ENCODE assay signal across 8 mouse cellular contexts in genomic region chr7:134348825-134349224, GRCm38 (mm10). TPM values are rescaled to one million over a fixed set of nuclear protein-coding genes. Genes with fewer than 3 reads are reported as not detected.
DNase-seq lines count a peak whose midpoint lies in the region; ATAC-seq and TF ChIP-seq lines count a peak whose summit lies in the region.

No protein-coding gene starts in this region.

- TF ChIP-seq CTCF in brain, embryonic 14.5 days (IDR thresholded peaks at IDR 0.05; ENCODE audit: borderline replicate concordance, extremely low read depth, insufficient read depth, insufficient read length) = peak; percentile 74; the same call in 1 of the 2 replicates

- no peak overlapping the region for H3K4me3 ChIP-seq in forebrain, embryonic 14.5 days (ENCODE audit: low read depth, low read length)
- no peak overlapping the region for H3K4me3 ChIP-seq in stomach, embryonic 16.5 days (replicated peaks; ENCODE audit: low read length)

- no peaks in the 10 kb centered on the region for H3K36me3 ChIP-seq in forebrain, embryonic 14.5 days (ENCODE audit: control insufficient read depth, insufficient read depth, low read length)
- H3K36me3 ChIP-seq in stomach, embryonic 16.5 days (ENCODE audit: control insufficient read depth, insufficient read depth, low read length) = no peaks in the 10 kb centered on the region

- no peak overlapping the region for H3K9ac ChIP-seq in forebrain, embryonic 14.5 days (ENCODE audit: low read length)
- H3K9ac ChIP-seq in stomach, embryonic 16.5 days (ENCODE audit: low read length) = no peak overlapping the region

- 40% methylated on average over 6 of the region's 6 CpGs for WGBS in forebrain, embryonic 14.5 days
- WGBS in stomach, embryonic 16.5 days = 33% methylated on average over 6 of the region's 6 CpGs

- no peak overlapping the region for H3K27ac ChIP-seq in forebrain, embryonic 14.5 days (ENCODE audit: low read depth, low read length)
- no peak overlapping the region for H3K27ac ChIP-seq in stomach, embryonic 16.5 days (ENCODE audit: low read length)

- no peak for TF ChIP-seq POLR2A in brain, embryonic 14.5 days (IDR thresholded peaks at IDR 0.05; ENCODE audit: borderline replicate concordance, extremely low read depth, insufficient read depth, insufficient read length, poor library complexity, severe bottlenecking)

- no peaks in the 10 kb centered on the region for H3K4me1 ChIP-seq in forebrain, embryonic 14.5 days (ENCODE audit: control insufficient read depth, insufficient read depth, low read length)
- H3K4me1 ChIP-seq in stomach, embryonic 16.5 days (ENCODE audit: control insufficient read depth, insufficient read depth, low read length) = no peaks in the 10 kb centered on the region

- DNase-seq in R1 (ENCODE audit: low read depth, low spot score) = peak; percentile 49
- peak; percentile 57 for DNase-seq in brain, embryonic 14.5 days (ENCODE audit: low read depth)
- DNase-seq in forebrain, embryonic 14.5 days (ENCODE audit: low spot score) = peak; percentile 69
- peak; percentile 38 to 68 for DNase-seq in layer of hippocampus, postnatal 25 days (ENCODE audit: extremely low spot score in 1 of 2, low spot score in 1 of 2)
- peak; percentile 83 for DNase-seq in lung, postnatal 36 days

- H3K27me3 ChIP-seq in forebrain, embryonic 14.5 days (replicated peaks; ENCODE audit: control insufficient read depth, insufficient read depth, low read length) = no peaks in the 10 kb centered on the region
- 0 out of 2 replicates have a peak, but pooled peaks cover 4% of the 10 kb centered on the region for H3K27me3 ChIP-seq in stomach, embryonic 16.5 days (ENCODE audit: control insufficient read depth, insufficient read depth, low read length)

- ATAC-seq in forebrain, embryonic 14.5 days = peak; percentile 42; the same call in 1 of the 2 replicates
- peak; percentile 72 to 83 for ATAC-seq in hematopoietic stem cell, adult 5-6 weeks (replicated peaks in 1 of 2; ENCODE audit: insufficient read depth in 1 of 2, low FRiP score in 2 of 2, low TSS enrichment in 1 of 2, low read depth in 1 of 2, poor library complexity in 2 of 2, severe bottlenecking in 2 of 2)
- ATAC-seq in stomach, embryonic 16.5 days (ENCODE audit: insufficient read depth, low FRiP score) = 0 out of 2 replicates have a peak, but pooled peaks have one; percentile 29
- no peak for ATAC-seq in erythroid progenitor cell, adult 5-6 weeks (replicated peaks; ENCODE audit: low FRiP score, poor library complexity, severe bottlenecking)

- no peak overlapping the region for H3K4me2 ChIP-seq in forebrain, embryonic 14.5 days (ENCODE audit: low read length)
- H3K4me2 ChIP-seq in stomach, embryonic 16.5 days (ENCODE audit: low read depth, low read length) = no peak overlapping the region

- H3K9me3 ChIP-seq in forebrain, embryonic 14.5 days (replicated peaks; ENCODE audit: control insufficient read depth, low read length) = no peaks in the 10 kb centered on the region
- H3K9me3 ChIP-seq in stomach, embryonic 16.5 days (replicated peaks; ENCODE audit: control insufficient read depth, low read length) = no peaks in the 10 kb centered on the region

RNA-seq across cellular contexts. Expression of gene D7Ertd443e, which starts 36.6 kb away (rescaled TPM):
- polyA plus RNA-seq in brain, embryonic 14.5 days (2012; rRNA removed) = 0.15 and 0.36 TPM in 2 replicates
- 0.17 TPM in 1 of 2 replicates, not detected in the other for polyA plus RNA-seq in forebrain, embryonic 14.5 days (2014; fragmentation: Nextera tagmentation; extraction: Ambion mirVana)
- 0.74 and 1.4 TPM in 2 replicates for total RNA-seq in hematopoietic stem cell, adult 5-6 weeks (2017)
- total RNA-seq in layer of hippocampus, postnatal 25 days (2021) = 1 to 10 TPM; 3.5 TPM
- polyA plus RNA-seq in stomach, embryonic 16.5 days (2015; fragmentation: Nextera tagmentation; extraction: Ambion mirVana) = 0.27 and 0.40 TPM in 2 replicates
- not detected in 2 replicates for total RNA-seq in erythroid progenitor cell, adult 5-6 weeks (2015; ENCODE audit: low replicate concordance)
- not detected in 2 replicates for total RNA-seq in erythroid progenitor cell, adult 5-6 weeks (2017; ENCODE audit: low replicate concordance)
